15 mouse cellular contexts compared by ENCODE assay signal in genomic region chr14:8258752-8259151, GRCm38 (mm10). TPM values are rescaled to one million over a fixed set of nuclear protein-coding genes. Genes with fewer than 3 reads are reported as not detected.
DNase-seq lines count a peak whose midpoint lies in the region; ATAC-seq and TF ChIP-seq lines count a peak whose summit lies in the region.
"Had no signal": no experiment of that assay in that cellular context is flagged by ENCODE, and none has a peak within 500 bp of the region (broad histone marks: within the 10 kb centered on the region; RNA-seq: fewer than 3 reads in every experiment).

No protein-coding gene starts in this region.

- H3K4me2 ChIP-seq in kidney, embryonic 15.5 days: no peak overlapping the region
- H3K4me2 ChIP-seq in hindbrain, embryonic 11.5 days (replicated peaks; ENCODE audit: low read depth, low read length): no peak overlapping the region
- H3K4me2 ChIP-seq: lung, embryonic 14.5 days had no signal

- no peaks in the 10 kb centered on the region for H3K36me3 ChIP-seq in kidney, adult 2 months (ENCODE audit: control insufficient read depth, insufficient read depth, low read length)
- no peaks in the 10 kb centered on the region for H3K36me3 ChIP-seq in kidney, embryonic 15.5 days
- H3K36me3 ChIP-seq in hindbrain, embryonic 11.5 days (ENCODE audit: control insufficient read depth, insufficient read depth, low read length): no peaks in the 10 kb centered on the region

- H3K27ac ChIP-seq in kidney, adult 2 months (ENCODE audit: insufficient read depth, low read depth, low read length): peak overlapping the region; percentile 86
- H3K27ac ChIP-seq in kidney, embryonic 15.5 days: no peak overlapping the region
- H3K27ac ChIP-seq in hindbrain, embryonic 11.5 days (ENCODE audit: low read depth, low read length): no peak overlapping the region

- H3K9me3 ChIP-seq in kidney, embryonic 15.5 days (replicated peaks): no peaks in the 10 kb centered on the region
- no peaks in the 10 kb centered on the region for H3K9me3 ChIP-seq in hindbrain, embryonic 11.5 days (ENCODE audit: control insufficient read depth, low read length)

- 0 out of 2 replicates have a peak overlapping the region, but pooled peaks have one; percentile 3 for H3K4me3 ChIP-seq in kidney, adult 2 months (ENCODE audit: insufficient read depth, low read depth, low read length)
- H3K4me3 ChIP-seq in kidney, embryonic 15.5 days (replicated peaks): no peak overlapping the region
- H3K4me3 ChIP-seq in hindbrain, embryonic 11.5 days (ENCODE audit: low read depth, low read length): no peak overlapping the region

- peaks cover 18% of the 10 kb centered on the region for H3K4me1 ChIP-seq in kidney, adult 2 months (ENCODE audit: control insufficient read depth, insufficient read depth, low read length)
- 0 out of 2 replicates have a peak, but pooled peaks cover 4% of the 10 kb centered on the region for H3K4me1 ChIP-seq in kidney, embryonic 15.5 days
- H3K4me1 ChIP-seq in hindbrain, embryonic 11.5 days (replicated peaks; ENCODE audit: control insufficient read depth, insufficient read depth, low read length): no peaks in the 10 kb centered on the region

- 55% methylated on average over 3 of the region's 3 CpGs for WGBS in kidney, adult 2 months
- WGBS in kidney, embryonic 15.5 days: 69% methylated on average over 3 of the region's 3 CpGs
- 82% methylated on average over 3 of the region's 3 CpGs for WGBS in hindbrain, embryonic 11.5 days

- ATAC-seq in kidney, embryonic 15.5 days (replicated peaks; ENCODE audit: low FRiP score): no peak
- no peak for ATAC-seq in monocyte, adult 5-6 weeks (replicated peaks; ENCODE audit: insufficient number of reproducible peaks, low FRiP score, low TSS enrichment, poor library complexity, severe bottlenecking)
- no peak for ATAC-seq in hindbrain, embryonic 11.5 days (ENCODE audit: low FRiP score)
- ATAC-seq: CD4-positive, CD25-positive, alpha-beta regulatory T cell, adult 4 months had no signal

- DNase-seq in kidney, adult 2 months: peak; percentile 57
- peak; percentile 51 for DNase-seq in 416B (ENCODE audit: low read depth)
- peak; percentile 92 for DNase-seq in gonadal fat pad, adult 2 months (ENCODE audit: low read depth)
- peak; percentile 24 for DNase-seq in lung, postnatal 10 days
- no peak for DNase-seq in cerebellum, adult 9-11 months
- DNase-seq in hindbrain, embryonic 11.5 days (ENCODE audit: low spot score): no peak
- DNase-seq: cerebellum, adult 18-20 months; heart, postnatal 14 days; lung, embryonic 14.5 days; midbrain, embryonic 14.5 days had no signal

- H3K9ac ChIP-seq in kidney, embryonic 15.5 days: no peak overlapping the region
- H3K9ac ChIP-seq in hindbrain, embryonic 11.5 days (ENCODE audit: low read depth, low read length): no peak overlapping the region
- H3K9ac ChIP-seq: lung, embryonic 14.5 days had no signal

- TF ChIP-seq POLR2A in kidney, adult 2 months (IDR thresholded peaks at IDR 0.05; ENCODE audit: low read depth, low read length): no peak

- no peak for TF ChIP-seq CTCF in kidney, adult 2 months (conservative IDR thresholded peaks at IDR 0.05; ENCODE audit: insufficient read depth, insufficient read length, low read depth, low read length)

- H3K27me3 ChIP-seq in kidney, adult 2 months (replicated peaks; ENCODE audit: control insufficient read depth, insufficient read depth, low read length): no peaks in the 10 kb centered on the region
- 0 out of 2 replicates have a peak, but pooled peaks cover 3% of the 10 kb centered on the region for H3K27me3 ChIP-seq in kidney, embryonic 15.5 days
- H3K27me3 ChIP-seq in hindbrain, embryonic 11.5 days (ENCODE audit: control insufficient read depth, insufficient read depth, low read length): no peaks in the 10 kb centered on the region

RNA-seq across cellular contexts. Expression of gene Acox2, which starts 0.4 kb away (rescaled TPM):
- 190 and 252 TPM in 2 replicates for polyA plus RNA-seq in kidney, adult 2 months (2012; rRNA removed)
- 0.94 and 1.1 TPM in 2 replicates for polyA plus RNA-seq in kidney, embryonic 15.5 days (2015; fragmentation: Nextera tagmentation; extraction: Ambion mirVana)
- 1.1 and 1.3 TPM in 2 replicates for polyA plus RNA-seq in gonadal fat pad, adult 2 months (2012; rRNA removed)
- total RNA-seq in monocyte, adult 5-6 weeks (2017): not detected in 3 replicates
- 0.20 and 0.29 TPM in 2 replicates for polyA plus RNA-seq in hindbrain, embryonic 11.5 days (2014; fragmentation: Nextera tagmentation; extraction: Ambion mirVana)
- polyA plus RNA-seq: CD4-positive, CD25-positive, alpha-beta regulatory T cell, adult 4 months; forebrain, embryonic 11.5 days; midbrain, embryonic 14.5 days; neural tube, embryonic 14.5 days had no signal

RNA-seq across cellular contexts. Expression of gene Kctd6, which starts 44.8 kb away (rescaled TPM):
- 16.2 and 17.2 TPM in 2 replicates for polyA plus RNA-seq in kidney, adult 2 months (2012; rRNA removed)
- 9.0 and 9.3 TPM in 2 replicates for polyA plus RNA-seq in kidney, embryonic 15.5 days (2015; fragmentation: Nextera tagmentation; extraction: Ambion mirVana)
- 9.7 and 13.3 TPM in 2 replicates for polyA plus RNA-seq in gonadal fat pad, adult 2 months (2012; rRNA removed)
- 4.7 to 13.6 TPM (median 13.4 TPM) in 3 replicates for total RNA-seq in monocyte, adult 5-6 weeks (2017)
- polyA plus RNA-seq in hindbrain, embryonic 11.5 days (2014; fragmentation: Nextera tagmentation; extraction: Ambion mirVana): 8.2 and 11.2 TPM in 2 replicates

RNA-seq across cellular contexts. Expression of gene Fam107a, which starts 59.1 kb away (rescaled TPM):
- polyA plus RNA-seq in kidney, adult 2 months (2012; rRNA removed): 119 and 151 TPM in 2 replicates
- polyA plus RNA-seq in kidney, embryonic 15.5 days (2015; fragmentation: Nextera tagmentation; extraction: Ambion mirVana): 5.7 and 6.0 TPM in 2 replicates
- 3.5 and 5.0 TPM in 2 replicates for polyA plus RNA-seq in gonadal fat pad, adult 2 months (2012; rRNA removed)
- total RNA-seq in monocyte, adult 5-6 weeks (2017): not detected in 3 replicates
- polyA plus RNA-seq in hindbrain, embryonic 11.5 days (2014; fragmentation: Nextera tagmentation; extraction: Ambion mirVana): 0.27 and 0.46 TPM in 2 replicates
- polyA plus RNA-seq: CD4-positive, CD25-positive, alpha-beta regulatory T cell, adult 4 months had no signal

Comparison
In these comparisons a context has a peak if more than half of its experiments do, and no peak if none do; other contexts are left out.
1. RNA of gene Acox2, which starts 0.4 kb away (polyA plus RNA-seq): 190 to 252 TPM in kidney, adult 2 months; 1.1 to 1.3 TPM in gonadal fat pad, adult 2 months, 0.94 to 1.1 TPM in kidney, embryonic 15.5 days and 0.20 to 0.29 TPM in hindbrain, embryonic 11.5 days; every median in the first group is over 10 times any median in the second.
2. RNA of gene Fam107a, which starts 59.1 kb away (polyA plus RNA-seq): 119 to 151 TPM in kidney, adult 2 months; 5.7 to 6.0 TPM in kidney, embryonic 15.5 days, 3.5 to 5.0 TPM in gonadal fat pad, adult 2 months and 0.27 to 0.46 TPM in hindbrain, embryonic 11.5 days; every median in the first group is over 10 times any median in the second.
3. DNase-seq: peak in kidney, adult 2 months (single experiment), 416B (single experiment), gonadal fat pad, adult 2 months (single experiment) and lung, postnatal 10 days (single experiment); none in cerebellum, adult 9-11 months (single experiment) and hindbrain, embryonic 11.5 days (single experiment).